Mouse (Mus musculus) myocyte (in vitro differentiated cells): ENCODE measurements around the gene Cela1.

Experiments used
- CEBPB ChIP-seq: IDR thresholded peaks from 2 replicates; pipeline ENCODE4 v1.6.1; 2011; ENCODE audit warnings: mild to moderate bottlenecking, moderate library complexity; ENCODE audit not compliant: poor library complexity, insufficient read depth, severe bottlenecking
- MAX ChIP-seq: IDR thresholded peaks from one replicate; pipeline ENCODE4 v1.6.1; 2011; ENCODE audit warnings: low read depth, mild to moderate bottlenecking, control low read depth
- MYOD1 ChIP-seq, 3 experiments: IDR thresholded peaks; one replicate each; pipeline ENCODE4 v1.6.1; 2011; ENCODE audit warnings: control low read depth in 2 of 3, low read depth in 2 of 3, mild to moderate bottlenecking in 2 of 3, moderate library complexity in 1 of 3; ENCODE audit not compliant: insufficient read length in 2 of 3, control insufficient read depth in 1 of 3
- MYOG ChIP-seq, 3 experiments: IDR thresholded peaks; one replicate each; pipeline ENCODE4 v1.6.1; 2011; ENCODE audit warnings: control low read depth in 2 of 3, low read depth in 2 of 3, mild to moderate bottlenecking in 2 of 3; ENCODE audit not compliant: insufficient read length in 2 of 3, control insufficient read depth in 1 of 3, insufficient read depth in 1 of 3
- POLR2A ChIP-seq: IDR thresholded peaks from one replicate; pipeline ENCODE4 v1.6.1; 2011; ENCODE audit warnings: low read depth, mild to moderate bottlenecking, control low read depth, moderate library complexity; ENCODE audit not compliant: insufficient read length
- POLR2AphosphoS2 ChIP-seq: IDR thresholded peaks from one replicate; pipeline ENCODE4 v1.6.1; 2011; ENCODE audit warnings: low read depth, control low read depth; ENCODE audit not compliant: insufficient read length
- REST ChIP-seq: IDR thresholded peaks from one replicate; pipeline ENCODE4 v1.6.1; 2011; ENCODE audit warnings: mild to moderate bottlenecking, control low read depth, moderate library complexity; ENCODE audit not compliant: insufficient read depth, insufficient read length
- TCF12 ChIP-seq: IDR thresholded peaks from one replicate; pipeline ENCODE4 v1.6.1; 2011; ENCODE audit warnings: mild to moderate bottlenecking, control low read depth; ENCODE audit not compliant: poor library complexity, insufficient read depth, severe bottlenecking
- TCF3 ChIP-seq: IDR thresholded peaks from one replicate; pipeline ENCODE4 v1.6.1; 2011; ENCODE audit warnings: low read depth, control low read depth; ENCODE audit not compliant: insufficient read length
- USF1 ChIP-seq: IDR thresholded peaks from one replicate; pipeline ENCODE4 v1.6.1; 2011; ENCODE audit warnings: low read depth, mild to moderate bottlenecking, control low read depth, moderate library complexity

DNA sequence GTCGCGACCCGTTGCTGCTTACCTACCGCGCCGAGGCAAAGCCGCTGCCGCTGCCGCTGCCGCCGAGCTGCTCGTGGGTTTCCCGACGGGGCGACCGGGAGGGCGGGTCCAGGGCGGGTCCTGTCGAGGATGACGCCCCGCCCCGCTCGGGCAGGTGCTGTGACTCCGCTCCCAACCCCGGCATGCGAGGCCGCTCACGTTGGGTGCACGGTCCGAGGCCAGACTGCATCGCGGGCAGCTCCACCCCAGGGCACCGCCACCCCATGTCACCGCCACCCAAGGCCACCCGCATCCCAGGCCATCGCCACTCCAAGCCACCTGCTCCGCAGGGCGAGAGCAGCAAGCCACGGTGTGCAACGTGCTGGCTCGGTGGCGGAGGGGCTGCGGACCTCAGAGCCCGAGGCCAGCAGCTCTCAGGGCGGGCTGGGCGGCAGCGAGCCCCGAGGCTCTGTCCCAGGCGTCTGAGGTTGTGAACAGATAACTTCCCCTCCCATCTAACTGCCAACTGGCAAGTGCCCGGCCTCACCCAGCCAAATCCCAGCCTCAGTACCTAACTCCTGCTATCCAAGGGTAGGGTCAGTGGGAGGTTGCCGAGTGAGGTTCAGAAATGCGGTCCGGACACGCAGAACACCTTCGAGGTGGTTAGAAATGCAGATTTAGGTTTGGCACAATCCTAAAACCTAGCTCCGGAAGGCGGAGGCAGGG lies 41.7 kb upstream of the Cela1 start, which contains the start of gene Galnt6:
- TF ChIP-seq POLR2AphosphoS2 = no peak
- peak; percentile 29 for TF ChIP-seq POLR2A
- TF ChIP-seq MAX = no peak
- no peak for TF ChIP-seq USF1
- TF ChIP-seq TCF12 = no peak
- TF ChIP-seq TCF3 = peak; percentile 22
- peak in 2 of 3 experiments; percentile 80 to 87 for TF ChIP-seq MYOG (IDR thresholded peaks at IDR 0.05; ENCODE audit: control insufficient read depth in 1 of 3, insufficient read depth in 1 of 3, insufficient read length in 2 of 3, low read depth in 2 of 3)
- TF ChIP-seq CEBPB = no peak
- peak in 2 of 3 experiments; percentile 42 to 75 for TF ChIP-seq MYOD1 (IDR thresholded peaks at IDR 0.05; ENCODE audit: control insufficient read depth in 1 of 3, insufficient read length in 2 of 3, low read depth in 2 of 3)
- TF ChIP-seq REST = no peak
